Mouse (Mus musculus) ES-E14 (cell line): ENCODE measurements around the gene Cand1.

Experiments
- CHD2 ChIP-seq: IDR thresholded peaks from 2 replicates; pipeline ENCODE4 v1.6.1; 2014; ENCODE audit warnings: mild to moderate bottlenecking, low read depth, low read length, inconsistent platforms
- HCFC1 ChIP-seq: IDR thresholded peaks from 2 replicates; pipeline ENCODE4 v1.6.1; 2012; ENCODE audit warnings: low read length, inconsistent platforms, borderline replicate concordance; ENCODE audit not compliant: insufficient read depth
- ZC3H11A ChIP-seq: IDR thresholded peaks from 2 replicates; pipeline ENCODE4 v1.6.1; 2012; ENCODE audit warnings: low read depth, mild to moderate bottlenecking, inconsistent platforms, low read length, borderline replicate concordance
- ZNF384 ChIP-seq: IDR thresholded peaks from 2 replicates; pipeline ENCODE4 v1.6.1; 2012; ENCODE audit warnings: low read depth, low read length, inconsistent platforms

DNA sequence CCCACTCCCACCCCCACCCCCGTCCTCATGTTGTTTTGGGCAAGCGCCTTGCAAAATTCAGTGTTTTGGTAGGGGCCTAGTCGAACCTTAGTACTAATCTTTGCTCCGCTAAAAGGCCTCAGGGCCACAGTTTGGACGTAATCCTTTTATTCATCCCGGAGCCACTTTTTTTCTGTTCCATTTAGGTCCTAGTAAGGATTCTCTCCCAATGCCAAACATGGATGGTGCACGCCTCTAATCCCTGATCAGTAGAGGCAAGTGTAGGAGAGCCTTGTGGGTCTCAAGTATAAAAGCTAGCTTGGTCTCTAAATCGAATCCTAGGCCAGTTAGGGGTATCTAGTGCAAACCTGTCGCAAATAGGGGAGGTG lies 851 bp upstream of the Cand1 start:
- TF ChIP-seq ZC3H11A (no peak), ZNF384 (no peak), CHD2 (no peak), HCFC1 (no peak)
